Mouse (Mus musculus) midbrain, embryonic 16.5 days (tissue): ENCODE data around the gene Dock4. TPM values are rescaled to one million over a fixed set of nuclear protein-coding genes. Genes with fewer than 3 reads are reported as not detected.

Source experiments
- ATAC-seq: fragments of 200-750 bp; cut with Nextera tagmentation; 2 replicates; pipeline ENCODE4 v1.8.0; 2017; ENCODE audit warnings: moderate TSS enrichment
- H3K27ac ChIP-seq: fragments of 300-500 bp; sonication (generic); 2 replicates; pipeline ENCODE4 v1.5.1; 2014; ENCODE audit warnings: mild to moderate bottlenecking, low read length, mixed read lengths
- H3K27me3 ChIP-seq: fragments of 300-500 bp; sonication (generic); 2 replicates; pipeline ENCODE4 v1.6.1; 2014; ENCODE audit warnings: low read depth, low read length, mixed read lengths; ENCODE audit not compliant: control insufficient read depth, insufficient read depth
- H3K36me3 ChIP-seq: fragments of 300-500 bp; sonication (generic); 2 replicates; pipeline ENCODE4 v1.6.1; 2014; ENCODE audit warnings: mild to moderate bottlenecking, low read length, moderate library complexity, mixed read lengths; ENCODE audit not compliant: control insufficient read depth, insufficient read depth
- H3K4me1 ChIP-seq: fragments of 300-500 bp; sonication (generic); 2 replicates; pipeline ENCODE4 v1.6.1; 2014; ENCODE audit warnings: mild to moderate bottlenecking, low read length, mixed read lengths; ENCODE audit not compliant: control insufficient read depth, insufficient read depth
- H3K4me2 ChIP-seq: fragments of 300-500 bp; sonication (generic); 2 replicates; pipeline ENCODE4 v1.6.1; 2014; ENCODE audit warnings: mild to moderate bottlenecking, low read length, mixed read lengths
- H3K4me3 ChIP-seq: fragments of 300-500 bp; sonication (generic); 2 replicates; pipeline ENCODE4 v1.5.1; 2014; ENCODE audit warnings: low read depth, mild to moderate bottlenecking, low read length, moderate library complexity, mixed read lengths
- H3K9ac ChIP-seq: fragments of 300-500 bp; sonication (generic); 2 replicates; pipeline ENCODE4 v1.6.1; 2014; ENCODE audit warnings: low read depth, low read length, mixed read lengths
- H3K9me3 ChIP-seq: fragments of 300-500 bp; sonication (generic); replicated peaks from 2 replicates; pipeline ENCODE4 v1.6.1; 2014; ENCODE audit warnings: mild to moderate bottlenecking, low read length, mixed read lengths; ENCODE audit not compliant: control insufficient read depth, poor library complexity, severe bottlenecking
- WGBS: fragments of 180-500 bp; shearing (Covaris S2); extraction: QIAGEN DNeasy Blood & Tissue Kit; methylation state at CpG from one replicate; pipeline ENCODE4 v1.1.7; 2014; 5-methylcytosine and 5-hydroxymethylcytosine counted together
- polyA plus RNA-seq: library from polyadenylated mRNA; unstranded; fragments of >200 nt; fragmentation: Nextera tagmentation; extraction: Ambion mirVana; gene quantifications from 2 replicates; pipeline ENCODE4 v1.2.1, GENCODE M21; 2015

Dock4 gene
- polyA plus RNA-seq, 1 experiment from 2014 or later, result 34.8 TPM

DNA sequence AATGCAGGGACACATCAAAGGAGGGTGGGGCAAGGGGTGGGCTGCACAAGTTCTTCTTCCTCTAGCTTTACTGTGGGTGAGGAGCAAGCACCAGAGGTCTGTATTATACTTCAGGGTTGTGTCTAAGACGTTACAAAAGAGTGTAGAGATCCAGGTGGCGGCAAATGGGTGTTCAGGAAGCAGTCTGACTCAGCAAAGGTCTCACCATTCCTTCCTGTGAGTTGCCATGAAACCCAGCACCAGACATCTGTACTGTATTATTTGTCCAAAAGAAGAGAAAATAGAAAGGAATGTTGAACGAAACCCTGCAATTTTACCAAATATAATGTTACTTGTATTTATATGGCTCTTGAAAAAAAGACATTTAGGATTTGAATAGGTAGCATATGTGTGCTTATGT is 135.3 kb downstream of the Dock4 start:
- H3K4me1 ChIP-seq, result no peaks in the 10 kb centered on the region
- WGBS, result 72% methylated on average over 3 of the region's 3 CpGs

DNA sequence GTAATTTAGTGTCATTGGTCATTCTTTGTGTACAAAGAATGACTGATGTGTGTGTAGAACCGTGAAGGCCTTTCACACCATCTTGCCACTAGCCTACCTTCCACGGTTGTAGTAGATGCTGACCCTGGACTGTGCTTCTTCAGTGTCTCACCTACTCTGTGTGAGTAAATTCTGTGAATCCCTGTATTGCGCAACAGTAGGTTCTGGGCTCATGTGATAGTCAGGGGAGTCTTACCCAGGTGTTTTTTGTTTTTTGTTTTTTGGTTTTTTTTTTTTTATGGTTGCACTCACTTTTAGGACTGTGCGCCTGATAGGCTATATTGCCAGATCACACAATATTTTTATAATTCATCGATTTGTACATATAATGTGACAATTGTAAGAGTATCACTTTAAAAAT is 136.3 kb downstream of the Dock4 start:
- no peaks in the 10 kb centered on the region for H3K4me1 ChIP-seq
- no peak for ATAC-seq
- H3K4me2 ChIP-seq, result no peak overlapping the region
- no peaks in the 10 kb centered on the region for H3K27me3 ChIP-seq
- H3K4me3 ChIP-seq, result no peak overlapping the region
- H3K9me3 ChIP-seq, result no peaks in the 10 kb centered on the region
- no peak overlapping the region for H3K9ac ChIP-seq
- H3K27ac ChIP-seq, result no peak overlapping the region
- 74% methylated on average over 5 of the region's 5 CpGs for WGBS
- H3K36me3 ChIP-seq, result no peaks in the 10 kb centered on the region

More for the DNA sequence above, 135.3 kb downstream of the Dock4 start:
- ATAC-seq, result no peak
- Histone ChIP-seq H3K4me2 (no peak overlapping the region), H3K4me3 (no peak overlapping the region), H3K9me3 (no peaks in the 10 kb centered on the region), H3K27ac (no peak overlapping the region), H3K27me3 (no peaks in the 10 kb centered on the region), H3K36me3 (no peaks in the 10 kb centered on the region), H3K9ac (no peak overlapping the region)

DNA sequence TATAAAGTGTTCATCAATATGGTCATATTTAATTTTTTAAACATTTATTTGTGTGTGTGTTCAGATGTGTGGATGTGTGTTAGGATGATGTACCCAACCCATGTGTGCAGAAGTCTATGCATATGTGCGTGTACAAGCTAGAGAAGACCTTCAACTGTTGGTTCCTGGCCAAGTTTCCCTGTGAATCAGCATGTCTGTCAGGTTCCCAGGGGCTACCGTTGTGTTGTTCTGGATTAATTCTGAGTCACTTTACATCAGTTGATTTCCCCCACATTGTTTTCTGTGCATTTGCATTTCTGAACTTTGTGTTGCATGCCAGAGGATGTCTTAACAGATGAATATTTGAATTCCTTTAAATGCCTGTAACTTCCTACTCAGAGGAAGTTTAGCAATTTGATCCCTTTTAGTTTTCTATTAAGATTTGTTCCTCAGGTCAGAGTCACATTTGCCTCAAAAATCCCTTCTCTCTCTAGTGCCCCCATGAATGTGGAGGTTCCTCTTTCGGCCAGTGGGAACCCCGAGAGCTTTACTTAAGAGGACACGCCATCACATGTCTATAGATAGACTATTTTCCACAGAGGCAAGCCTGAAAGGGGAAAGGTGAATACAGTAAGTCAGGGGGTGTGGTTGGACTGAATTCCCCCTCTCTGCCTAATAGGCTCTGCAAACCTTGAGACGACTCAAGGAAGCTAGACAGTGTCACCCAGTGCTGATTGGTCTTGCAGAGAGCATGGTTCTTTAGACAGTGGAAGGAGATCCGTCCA is 139.0 kb downstream of the Dock4 start:
- H3K4me3 ChIP-seq, result no peak overlapping the region
- H3K4me1 ChIP-seq, result no peaks in the 10 kb centered on the region
- H3K4me2 ChIP-seq, result no peak overlapping the region
- no peak overlapping the region for H3K27ac ChIP-seq
- H3K27me3 ChIP-seq, result no peaks in the 10 kb centered on the region
- no peaks in the 10 kb centered on the region for H3K9me3 ChIP-seq
- 84% methylated on average over 7 of the region's 7 CpGs for WGBS
- no peaks in the 10 kb centered on the region for H3K36me3 ChIP-seq
- no peak for ATAC-seq
- H3K9ac ChIP-seq, result no peak overlapping the region

DNA sequence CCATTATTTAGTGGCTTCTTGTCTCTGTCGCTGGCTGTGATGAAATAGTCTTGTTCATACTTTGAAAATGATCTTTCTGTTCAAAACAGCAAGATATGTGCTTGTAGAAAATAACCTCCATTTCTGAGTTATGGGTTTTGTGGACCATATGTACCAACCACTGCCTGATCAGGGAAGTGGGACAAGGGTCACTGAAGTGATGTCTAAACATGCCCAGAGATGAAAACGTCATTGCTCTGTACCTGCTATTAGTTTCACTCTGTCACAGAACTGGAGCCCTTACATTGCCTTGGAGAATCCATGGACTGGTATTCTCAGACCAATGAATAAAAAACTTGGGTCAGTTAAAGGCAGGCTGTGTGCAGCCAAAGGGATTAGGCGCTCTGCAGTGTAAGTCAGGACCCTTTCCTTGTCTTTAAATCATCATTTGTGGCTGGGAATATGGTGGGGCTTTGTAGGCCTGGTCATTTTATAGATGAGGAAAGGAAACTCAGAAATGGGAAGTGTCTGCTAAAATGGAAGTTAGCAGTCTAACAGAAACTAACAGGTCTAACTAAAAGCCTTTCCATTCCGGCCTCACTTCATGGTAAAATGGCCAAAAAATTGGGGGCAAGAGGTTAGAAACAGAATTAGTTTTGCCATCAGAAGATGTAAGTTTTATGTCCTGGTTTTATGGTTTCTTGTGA is 139.8 kb downstream of the Dock4 start:
- no peak for ATAC-seq
- 87% methylated on average over 4 of the region's 4 CpGs for WGBS
- no peaks in the 10 kb centered on the region for H3K9me3 ChIP-seq

DNA sequence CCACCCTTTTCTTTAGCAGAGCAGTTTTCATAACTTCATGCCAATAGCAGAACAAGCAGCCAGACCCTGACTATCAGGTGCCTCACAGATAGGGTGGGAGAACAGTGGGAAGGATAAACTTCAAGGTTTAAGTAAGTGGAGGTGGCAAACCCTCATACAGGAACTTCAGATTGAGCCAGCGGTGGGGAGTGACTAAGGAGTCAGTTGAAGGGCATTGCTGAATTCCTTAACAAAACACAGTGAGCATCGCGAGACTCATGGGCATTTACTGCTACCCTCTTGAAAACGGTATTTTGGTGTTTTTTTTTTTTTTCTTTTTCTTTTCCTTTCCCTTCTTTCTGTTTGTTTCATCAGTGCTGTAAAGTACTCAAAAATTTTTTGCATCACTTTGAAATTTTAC is 148.4 kb downstream of the Dock4 start:
- H3K9me3 ChIP-seq, result no peaks in the 10 kb centered on the region
- no peak for ATAC-seq
- peaks cover 11% of the 10 kb centered on the region for H3K4me1 ChIP-seq
- 71% methylated on average over 4 of the region's 4 CpGs for WGBS
- H3K4me2 ChIP-seq, result no peak overlapping the region
- H3K36me3 ChIP-seq, result no peaks in the 10 kb centered on the region
- H3K4me3 ChIP-seq, result no peak overlapping the region
- no peaks in the 10 kb centered on the region for H3K27me3 ChIP-seq
- H3K9ac ChIP-seq, result no peak overlapping the region
- H3K27ac ChIP-seq, result no peak overlapping the region

More for the DNA sequence above, 139.8 kb downstream of the Dock4 start:
- no peaks in the 10 kb centered on the region for H3K4me1 ChIP-seq
- no peak overlapping the region for H3K4me3 ChIP-seq
- no peaks in the 10 kb centered on the region for H3K36me3 ChIP-seq
- H3K27ac ChIP-seq, result no peak overlapping the region
- H3K27me3 ChIP-seq, result no peaks in the 10 kb centered on the region
- H3K9ac ChIP-seq, result no peak overlapping the region
- no peak overlapping the region for H3K4me2 ChIP-seq

DNA sequence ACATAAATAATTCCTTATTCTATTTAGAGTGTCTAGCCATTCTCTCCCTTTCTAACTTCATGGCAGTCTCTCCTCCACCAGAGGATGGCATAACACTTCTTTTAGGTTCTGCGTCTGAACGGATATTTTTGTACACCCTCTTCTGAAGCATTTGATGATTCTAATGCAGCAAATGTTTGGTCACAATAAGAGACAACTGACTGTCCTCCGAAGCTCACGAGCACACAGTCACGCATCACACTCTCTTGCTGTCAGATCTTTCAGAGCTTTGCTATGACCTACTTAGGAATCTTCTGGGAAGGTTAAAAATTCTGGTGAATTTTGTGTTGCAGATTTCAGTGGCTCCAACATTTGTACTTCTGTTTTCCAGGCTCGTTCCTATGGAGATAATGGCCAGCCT is 149.7 kb downstream of the Dock4 start:
- Histone ChIP-seq H3K4me2 (no peak overlapping the region), H3K9ac (no peak overlapping the region), H3K4me1 (peaks cover 11% of the 10 kb centered on the region), H3K9me3 (no peaks in the 10 kb centered on the region), H3K27ac (peak overlapping the region; percentile 32; the same call in 1 of the 2 replicates), H3K4me3 (no peak overlapping the region), H3K36me3 (no peaks in the 10 kb centered on the region), H3K27me3 (no peaks in the 10 kb centered on the region)
- WGBS, result 70% methylated on average over 6 of the region's 6 CpGs
- no peak for ATAC-seq

DNA sequence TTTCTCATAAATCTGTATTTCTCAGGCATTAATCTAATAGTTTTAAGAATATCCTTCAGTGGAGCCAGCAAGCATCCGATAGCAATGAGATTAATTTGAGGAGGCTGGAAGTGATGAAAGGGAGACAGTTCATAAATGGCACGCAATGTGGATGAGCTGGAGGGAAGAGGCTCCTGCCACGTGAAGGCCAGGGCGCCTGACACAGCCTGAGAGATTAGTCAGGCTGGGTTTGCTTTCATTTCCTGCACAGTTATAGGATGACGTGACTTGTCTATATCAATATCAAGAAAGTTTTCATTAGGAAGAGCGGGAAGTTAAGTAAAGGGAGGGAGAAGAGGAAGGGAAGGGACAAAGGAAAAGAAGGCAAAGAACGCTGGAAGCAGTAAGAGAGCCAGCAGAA is 150.3 kb downstream of the Dock4 start:
- peak; percentile 57 for ATAC-seq
- 57% methylated on average over 7 of the region's 7 CpGs for WGBS
- Histone ChIP-seq H3K4me1 (peaks cover 11% of the 10 kb centered on the region), H3K27ac (no peak overlapping the region), H3K9me3 (no peaks in the 10 kb centered on the region), H3K9ac (no peak overlapping the region), H3K4me2 (no peak overlapping the region), H3K4me3 (no peak overlapping the region), H3K36me3 (no peaks in the 10 kb centered on the region), H3K27me3 (no peaks in the 10 kb centered on the region)

DNA sequence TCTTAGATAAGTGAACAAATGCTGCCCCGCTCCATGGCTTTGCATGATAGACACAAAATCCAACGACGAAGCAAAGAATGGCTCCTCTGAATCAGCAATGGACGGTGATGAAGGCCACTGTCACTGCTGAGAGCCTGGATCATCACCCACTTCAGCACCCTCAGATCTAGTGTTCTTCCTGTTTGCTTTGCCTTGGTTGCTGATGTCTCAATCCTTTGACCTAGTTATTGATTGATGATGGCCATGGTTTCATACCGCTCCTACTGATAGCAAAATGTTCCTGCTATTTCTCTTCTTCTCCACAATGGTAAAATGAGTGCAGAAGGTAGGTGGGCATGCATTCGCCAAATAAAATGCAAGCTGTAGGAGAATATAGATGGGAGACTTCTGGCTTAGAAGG is 150.7 kb downstream of the Dock4 start:
- Histone ChIP-seq H3K4me1 (peaks cover 11% of the 10 kb centered on the region), H3K27ac (no peak overlapping the region), H3K36me3 (no peaks in the 10 kb centered on the region), H3K4me3 (no peak overlapping the region), H3K9me3 (no peaks in the 10 kb centered on the region), H3K27me3 (no peaks in the 10 kb centered on the region), H3K4me2 (no peak overlapping the region), H3K9ac (no peak overlapping the region)
- ATAC-seq, result no peak
- 84% methylated on average over 6 of the region's 6 CpGs for WGBS

DNA sequence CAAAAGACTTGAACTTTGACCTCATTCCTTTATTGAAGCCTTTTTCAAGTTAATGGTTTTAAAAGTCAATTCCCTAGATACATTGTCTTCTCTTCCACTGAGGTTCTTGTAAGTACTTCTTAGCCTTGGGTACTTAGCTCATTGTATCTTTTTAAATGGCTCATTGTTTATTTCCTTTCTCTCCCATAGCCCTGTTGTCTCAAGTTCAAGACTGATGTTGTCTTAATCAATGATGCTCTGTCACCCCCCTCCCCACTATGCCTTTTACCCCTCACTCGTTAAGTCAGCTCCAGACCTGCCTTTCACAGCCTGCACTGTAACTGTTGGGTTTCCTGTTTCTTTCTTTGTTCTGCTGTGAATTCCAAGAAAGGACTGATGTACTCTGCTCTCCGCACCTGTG is 154.2 kb downstream of the Dock4 start:
- H3K4me1 ChIP-seq, result peaks cover 16% of the 10 kb centered on the region
- no peak overlapping the region for H3K9ac ChIP-seq
- H3K36me3 ChIP-seq, result no peaks in the 10 kb centered on the region
- WGBS, result 70% methylated on average over 2 of the region's 2 CpGs
- H3K27ac ChIP-seq, result no peak overlapping the region
- H3K4me2 ChIP-seq, result no peak overlapping the region
- H3K4me3 ChIP-seq, result no peak overlapping the region
- ATAC-seq, result no peak
- no peaks in the 10 kb centered on the region for H3K9me3 ChIP-seq
- H3K27me3 ChIP-seq, result no peaks in the 10 kb centered on the region
